Mouse (Mus musculus): ENCODE measurements around the gene Olfr1419.
A peak's percentile ranks its signal among the peaks of the same experiment; 100 is the strongest.
"Not testable (repeated sequence)": the region's sequence is repeated elsewhere in the genome, so short reads cannot be mapped to it uniquely, and the experiment has no call there.

Olfr1419 gene

GRCm38 (mm10) chr19:11875006-11875405 lies at the start of gene Olfr1419:
Gene Olfr1419, minus strand, starts transcription at chr19:11875106.
- no peak for DNase-seq

- DNase-seq, result not testable (repeated sequence)
Measured at GRCm38 (mm10) chr19:11922515-11922914, 47.6 kb upstream of the Olfr1419 start.

- no peak for DNase-seq
Measured at GRCm38 (mm10) chr19:11922068-11922467, 47.2 kb upstream of the Olfr1419 start.

GRCm38 (mm10) chr19:11915804-11916203 lies 40.9 kb upstream of the Olfr1419 start:
- DNase-seq, result peak in 1 of 2 experiments; percentile 18

GRCm38 (mm10) chr19:11912533-11913121 lies 37.7 kb upstream of the Olfr1419 start:
- no peak for DNase-seq

- DNase-seq, result peak; percentile 99
Measured at GRCm38 (mm10) chr19:11912037-11912532, 37.2 kb upstream of the Olfr1419 start, which contains the start of gene Patl1. Gene Patl1, plus strand, starts transcription at chr19:11912399.

- DNase-seq, result peak in 1 of 2 experiments; percentile 56
Measured at GRCm38 (mm10) chr19:11911603-11912002, 36.7 kb upstream of the Olfr1419 start.

- no peak for DNase-seq
Measured at GRCm38 (mm10) chr19:11911021-11911420, 36.1 kb upstream of the Olfr1419 start.

GRCm38 (mm10) chr19:11886265-11886664 lies 11.4 kb upstream of the Olfr1419 start, which contains the start of gene Olfr1420:
Gene Olfr1420, plus strand, starts transcription at chr19:11886565.
- DNase-seq, result no peak

GRCm38 (mm10) chr19:11878404-11878803 lies 3.5 kb upstream of the Olfr1419 start:
- DNase-seq, result not testable (repeated sequence)

GRCm38 (mm10) chr19:11867837-11868236 lies 7.1 kb downstream of the Olfr1419 start:
- DNase-seq, result no peak

- DNase-seq, result no peak
Measured at GRCm38 (mm10) chr19:11860966-11861365, 13.9 kb downstream of the Olfr1419 start, which contains the start of gene Olfr1418. Gene Olfr1418, minus strand, starts transcription at chr19:11861066.

GRCm38 (mm10) chr19:11856506-11856905 lies 18.4 kb downstream of the Olfr1419 start:
- DNase-seq, result no peak

- DNase-seq, result no peak
Measured at GRCm38 (mm10) chr19:11854821-11855220, 20.1 kb downstream of the Olfr1419 start.

GRCm38 (mm10) chr19:11852652-11853051 lies 22.3 kb downstream of the Olfr1419 start:
- no peak for DNase-seq

GRCm38 (mm10) chr19:11846333-11846732 lies 28.6 kb downstream of the Olfr1419 start:
- DNase-seq, result no peak

GRCm38 (mm10) chr19:11839119-11839518 lies 35.8 kb downstream of the Olfr1419 start, which contains the start of gene Olfr1417:
Gene Olfr1417, minus strand, starts transcription at chr19:11839219.
- DNase-seq, result no peak

GRCm38 (mm10) chr19:11823346-11824065 lies 51.4 kb downstream of the Olfr1419 start:
- no peak for DNase-seq

GRCm38 (mm10) chr19:11820211-11820610 lies 54.7 kb downstream of the Olfr1419 start:
- peak in 1 of 2 experiments; percentile 25 for DNase-seq

GRCm38 (mm10) chr19:11819800-11820199 lies 55.1 kb downstream of the Olfr1419 start:
- peak; percentile 68 to 84 for DNase-seq

GRCm38 (mm10) chr19:11819143-11819700 lies 55.7 kb downstream of the Olfr1419 start, which contains the start of gene Stx3:
Gene Stx3, minus strand, starts transcription at chr19:11819403.
- no peak for DNase-seq

Measured in cerebellum, postnatal 25 days (tissue).